Mouse (Mus musculus) gastrocnemius, postnatal 14 days (tissue): Measurements from ENCODE around the gene Msh4. TPM values are rescaled to one million over a fixed set of nuclear protein-coding genes. Genes with fewer than 3 reads are reported as not detected.
A peak's percentile ranks its signal among the peaks of the same experiment; 100 is the strongest.

Source experiments
- DNase-seq: peaks from one replicate; pipeline ENCODE4 v3.0.0; 2021; ENCODE audit warnings: mixed read lengths
- intact Hi-C: fragments of 180-260 bp; cut with DNase I; formaldehyde crosslinking; loops from one replicate; pipeline ENCODE4 v1.15.1; 2025; ENCODE audit warnings: low total_unique reads
- long read RNA-seq, 2 experiments: library from polyadenylated mRNA; stranded (forward); transcript quantifications; one replicate each; pipeline ENCODE4 v2.0.0; 2021
- total RNA-seq, 2 experiments: library from RNA; stranded (reverse); gene quantifications; 2 replicates each; pipeline ENCODE4 v1.2.3; 2021

Gene Msh4
- total RNA-seq = under 1 TPM; 0.09 to 0.10 TPM
- long read RNA-seq, experiment 1 = 0 reads
- long read RNA-seq, experiment 2 = 0 reads

DNA sequence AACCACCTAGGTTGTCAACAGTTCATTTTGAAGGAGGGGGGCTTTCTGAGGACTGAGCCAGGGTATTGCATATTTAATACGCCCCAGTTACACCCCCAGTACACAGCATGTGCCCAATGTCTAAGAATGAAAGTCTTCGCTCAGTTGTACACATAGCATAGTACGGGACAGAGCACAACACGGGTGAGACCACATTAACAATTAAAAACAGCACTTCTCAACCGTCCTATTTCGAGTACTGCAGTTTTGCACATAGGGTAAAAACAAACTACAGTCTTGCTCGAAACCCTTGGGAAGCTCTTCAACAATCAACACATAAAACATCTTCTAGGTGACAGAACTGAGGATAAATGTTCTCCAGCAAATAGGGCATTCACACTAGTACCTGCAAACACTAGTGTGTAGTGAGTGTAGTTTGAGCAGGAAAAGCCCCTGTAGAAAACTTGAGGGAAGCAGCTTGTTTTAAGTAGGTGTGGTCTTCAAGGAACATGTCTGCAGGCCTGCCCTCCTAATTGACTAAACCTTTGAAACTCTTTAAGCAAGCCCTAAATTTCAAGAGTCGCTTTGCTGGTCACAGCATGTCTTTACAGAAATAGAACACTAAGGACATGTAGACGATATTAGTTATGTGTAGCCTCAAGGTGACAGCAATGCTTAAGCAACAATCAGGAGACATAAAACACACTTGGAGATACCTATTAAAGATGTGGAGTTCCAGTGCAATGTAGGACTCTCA, at the start of gene Msh4:
Gene Msh4, minus strand, starts transcription at position 3 of the 736 bp plus-strand sequence.
- DNase-seq = no peak
- intact Hi-C loops = no loop called here

DNA sequence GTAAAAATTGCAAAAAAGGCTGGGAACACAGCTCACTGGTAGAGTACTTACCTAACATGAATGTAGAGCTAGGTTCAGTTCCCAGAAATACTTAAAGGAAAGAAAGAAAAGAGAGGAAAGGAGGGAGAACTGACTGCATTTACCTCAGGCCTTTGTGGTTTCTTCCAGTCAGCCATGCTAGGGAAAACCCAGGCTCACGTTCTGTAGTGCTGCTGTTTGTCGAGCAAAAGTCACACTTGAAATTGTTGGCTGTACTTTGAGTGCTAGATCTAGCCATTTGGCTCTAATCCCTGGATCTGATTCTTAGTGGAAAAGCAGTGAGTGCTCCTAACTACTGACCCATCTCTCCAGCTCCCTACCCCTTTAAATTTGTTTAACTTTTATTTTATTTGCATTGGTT, 42.2 kb upstream of the Msh4 start:
- intact Hi-C loops = no loop called here
- no peak for DNase-seq

DNA sequence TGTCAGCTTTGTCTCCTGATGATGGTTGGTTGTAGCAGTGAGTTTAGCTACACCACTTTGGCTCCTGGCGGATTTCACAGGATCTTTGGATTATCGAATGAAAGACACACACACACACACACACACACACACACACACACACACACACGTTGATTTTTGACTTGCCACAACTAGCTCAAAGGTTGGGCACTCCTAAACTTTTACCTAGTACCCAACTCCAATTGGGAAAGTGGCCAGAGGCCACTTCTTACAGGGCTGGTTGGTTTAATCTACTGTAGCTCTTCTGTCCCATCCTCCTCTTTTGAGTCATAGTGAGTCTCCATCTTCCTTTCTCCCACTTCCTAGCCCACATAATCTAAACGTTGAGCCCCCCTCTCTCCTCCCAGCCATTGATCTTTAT, 41.3 kb upstream of the Msh4 start:
- intact Hi-C loops = no loop called here
- no peak for DNase-seq

DNA sequence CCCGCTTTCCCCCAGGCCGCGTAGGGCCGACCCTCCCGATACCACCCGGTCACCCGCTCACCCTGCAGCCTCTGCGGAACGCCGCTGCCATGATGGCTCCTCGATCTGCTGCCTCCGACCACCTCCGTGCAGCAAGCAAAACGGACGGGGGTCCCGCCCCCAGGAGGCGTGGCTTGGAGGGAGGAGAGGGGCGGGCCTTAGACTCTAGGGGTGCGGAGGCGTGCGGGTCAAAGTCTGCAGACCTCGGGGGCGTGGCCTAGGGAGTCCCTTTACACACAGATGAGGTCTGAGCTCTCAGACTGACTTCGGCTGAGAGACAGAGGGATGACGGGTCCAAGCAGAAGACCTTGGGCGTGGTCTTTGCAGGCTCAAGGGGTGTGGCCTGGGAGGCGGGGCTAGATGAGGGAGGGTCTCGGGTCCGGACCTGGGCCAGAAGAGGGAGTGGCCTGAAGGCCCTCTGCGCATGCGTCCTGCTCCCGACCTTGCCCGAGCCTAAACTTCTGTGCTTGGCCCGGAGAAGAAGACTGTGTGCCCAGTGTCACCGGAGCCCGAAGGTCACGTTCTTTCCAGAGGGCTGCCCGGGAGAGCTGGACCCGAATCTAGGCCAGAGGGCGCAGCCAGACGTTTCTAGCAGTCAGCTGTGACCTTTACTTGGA, 38.5 kb upstream of the Msh4 start, which contains the start of gene Acadm:
Gene Acadm, minus strand, starts transcription at position 298 of the 656 bp plus-strand sequence.
- peak; percentile 99 for DNase-seq
- intact Hi-C loops = no loop called here

DNA sequence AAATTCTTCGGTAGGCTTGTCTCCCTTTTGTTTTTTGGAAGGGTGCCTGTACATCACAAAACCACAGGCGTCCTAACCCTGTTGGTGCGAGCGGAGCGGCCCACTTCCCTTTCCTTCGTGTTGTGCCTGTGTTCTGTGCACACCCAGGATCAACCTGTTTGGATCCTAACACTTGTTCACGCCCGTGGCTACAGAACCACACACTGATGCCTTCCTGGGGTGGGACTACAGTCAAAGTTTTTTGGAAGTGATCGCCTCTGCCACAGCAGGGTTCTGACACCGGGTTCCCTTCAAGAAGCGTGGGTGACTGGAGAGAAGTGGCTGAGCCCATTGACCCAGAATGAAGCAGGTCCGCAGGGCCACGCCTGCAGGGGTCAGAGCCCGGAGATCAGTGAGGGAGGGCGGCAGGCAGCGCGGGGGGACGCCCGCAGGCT, 38.0 kb upstream of the Msh4 start:
- intact Hi-C loops = no loop called here

DNA sequence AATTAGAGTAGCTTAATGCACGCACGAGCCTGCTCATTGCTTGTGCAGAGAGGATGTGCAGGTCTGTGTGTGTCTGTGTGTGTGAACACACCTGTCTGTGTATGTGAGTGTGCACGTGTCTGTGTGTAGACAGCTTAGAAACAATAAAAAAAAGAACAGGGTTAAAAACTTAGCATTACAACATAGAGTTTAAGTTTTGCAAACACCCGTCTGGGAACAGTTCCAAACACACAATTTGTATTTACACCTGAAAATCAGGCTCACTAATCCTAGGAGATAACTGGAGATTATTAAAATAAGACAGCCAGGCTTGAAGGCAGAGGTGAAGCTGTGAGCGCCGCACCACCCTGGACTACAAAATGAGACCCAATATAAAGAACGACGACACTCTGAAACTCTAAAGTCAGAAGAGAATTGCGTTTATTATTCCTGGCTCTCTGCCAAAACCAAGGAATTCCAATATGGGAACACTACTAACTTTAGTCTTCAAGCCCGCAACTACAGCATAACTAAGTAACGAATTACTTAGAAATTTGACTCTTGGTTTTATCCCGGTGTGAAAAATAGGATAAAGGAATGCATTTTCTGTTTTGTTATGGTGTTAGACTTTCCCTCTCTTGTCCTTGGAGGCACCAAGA, 37.2 kb upstream of the Msh4 start:
- intact Hi-C loops = no loop called here
- no peak for DNase-seq

More for the DNA sequence above, 38.0 kb upstream of the Msh4 start:
- no peak for DNase-seq

DNA sequence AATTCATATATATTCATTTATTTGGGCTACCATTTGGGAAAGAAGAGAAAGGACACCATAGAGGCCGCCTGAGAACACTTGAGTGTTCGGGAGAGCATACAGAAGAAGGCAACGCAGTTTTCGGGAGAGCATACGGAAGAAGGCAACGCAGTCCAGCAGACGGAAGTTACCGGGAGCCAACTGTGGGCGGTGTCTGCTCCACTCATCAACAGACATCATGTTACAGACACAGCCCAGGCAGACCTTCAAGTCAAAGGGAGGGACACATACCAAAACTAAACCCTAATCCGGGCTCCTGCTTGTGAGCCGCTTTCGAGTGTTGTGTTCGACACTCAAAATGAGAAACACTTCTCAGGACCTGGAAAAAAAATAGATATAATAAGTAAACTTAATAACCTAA, 35.7 kb upstream of the Msh4 start:
- intact Hi-C loops = no loop called here
- DNase-seq = peak; percentile 11

DNA sequence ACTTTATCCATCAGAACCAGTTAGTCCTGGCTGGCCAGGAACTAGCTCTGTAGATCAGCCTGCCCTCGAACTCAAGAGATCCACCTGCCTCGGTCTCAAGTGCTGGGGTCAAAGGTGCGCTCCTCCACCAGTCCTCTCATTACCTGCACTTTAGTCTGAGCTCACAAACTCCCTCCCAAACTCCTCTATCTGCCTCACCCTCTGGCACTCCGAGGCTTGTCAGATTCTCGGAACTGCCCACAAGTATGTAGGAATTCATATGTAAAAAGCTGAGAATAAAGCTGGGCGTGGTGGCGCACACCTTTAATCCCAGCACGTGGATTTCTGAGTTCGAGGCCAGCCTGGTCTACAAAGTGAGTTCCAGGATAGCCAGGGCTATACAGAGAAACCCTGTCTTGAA, 34.5 kb upstream of the Msh4 start:
- intact Hi-C loops = no loop called here

DNA sequence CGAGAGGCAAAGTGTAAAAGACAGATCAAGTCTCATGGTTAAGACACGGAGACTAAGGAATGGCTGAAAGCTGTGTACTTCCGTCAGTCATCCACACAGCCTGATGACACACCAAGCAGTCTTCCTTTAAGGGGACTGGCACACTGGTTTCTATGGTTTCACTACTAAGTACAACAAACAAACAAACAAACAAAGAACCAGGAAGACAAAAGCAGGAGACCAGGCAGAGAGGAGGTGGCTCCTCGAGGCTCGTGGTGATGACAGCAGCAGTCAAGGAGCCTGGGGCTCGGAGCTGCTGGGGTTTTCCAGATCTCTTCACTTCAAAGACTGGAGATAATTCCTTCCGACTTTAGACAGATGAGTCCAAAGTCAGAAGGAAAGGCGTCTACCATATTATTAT, 34.1 kb upstream of the Msh4 start:
- no peak for DNase-seq
- intact Hi-C loops = no loop called here

More for the DNA sequence above, 34.5 kb upstream of the Msh4 start:
- DNase-seq = no peak

DNA sequence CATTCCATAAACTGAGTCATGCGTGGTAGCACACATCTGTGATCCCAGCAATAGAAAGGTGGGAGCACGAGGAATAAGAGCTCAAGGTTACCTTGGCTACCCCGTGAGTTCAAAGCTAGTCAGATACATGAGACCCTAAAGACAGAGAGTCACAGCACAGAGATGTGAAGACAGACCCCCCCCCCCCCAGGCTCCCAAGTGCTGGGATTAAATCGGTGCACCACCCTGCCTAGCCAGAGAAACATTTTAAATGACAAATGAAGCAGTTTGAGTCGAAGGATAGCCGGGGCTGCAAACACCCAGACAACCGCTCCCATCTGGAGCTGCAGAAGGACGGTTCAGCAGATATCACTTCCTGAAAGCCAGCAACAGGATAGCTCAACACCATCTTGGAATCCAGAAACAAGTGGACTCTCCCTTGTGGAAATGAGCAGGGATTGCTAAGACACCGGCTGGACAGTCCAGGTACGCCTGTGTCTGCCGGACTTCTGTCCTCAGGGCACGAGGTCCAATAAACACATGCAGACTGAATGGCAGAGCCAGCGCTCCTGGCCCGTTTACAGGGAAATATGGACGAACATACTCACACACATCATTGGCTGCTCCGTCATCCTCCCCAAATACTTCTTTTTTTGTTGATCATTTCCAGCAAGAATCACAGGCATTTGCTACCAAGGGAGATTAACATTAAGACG, 31.3 kb upstream of the Msh4 start:
- intact Hi-C loops = no loop called here
- no peak for DNase-seq

DNA sequence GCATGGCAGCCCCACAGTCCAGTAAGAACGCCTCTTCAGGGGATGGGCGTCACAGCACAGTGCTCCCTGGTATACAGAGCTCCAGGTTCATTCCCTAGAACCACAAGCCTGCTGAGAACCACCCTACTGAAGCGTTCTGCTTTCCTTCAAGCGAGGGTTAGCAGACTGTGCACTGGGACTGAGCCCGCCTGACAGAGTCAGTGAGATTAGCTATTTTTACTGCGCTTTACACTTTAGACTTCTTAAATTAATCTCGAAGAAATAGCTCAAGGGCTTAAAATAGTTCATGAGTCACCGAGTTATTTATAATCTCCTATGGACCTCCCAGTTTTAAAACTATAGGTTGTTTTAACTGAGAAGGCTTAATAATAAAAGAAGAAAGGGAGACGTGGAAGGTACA, 29.9 kb upstream of the Msh4 start:
- intact Hi-C loops = no loop called here
- no peak for DNase-seq

DNA sequence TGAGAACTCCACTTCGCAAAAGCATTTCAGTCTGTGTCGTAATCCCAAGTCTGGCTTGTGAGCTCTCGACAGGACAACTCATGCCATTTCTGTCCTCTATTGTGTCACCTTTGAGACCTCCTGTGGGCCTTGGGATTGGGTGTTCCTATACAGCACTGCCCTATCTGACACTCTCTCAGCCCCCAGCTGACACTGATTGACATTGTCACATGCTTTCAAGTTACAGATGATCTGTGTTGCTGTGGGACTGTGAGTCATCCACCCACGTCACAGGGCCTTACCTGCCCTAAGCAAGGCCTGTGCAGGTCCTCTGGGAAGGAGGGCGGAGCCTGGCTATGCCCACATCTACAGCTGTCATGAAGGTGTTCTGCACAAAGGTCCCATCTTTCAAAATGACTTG, 26.5 kb upstream of the Msh4 start:
- DNase-seq = no peak
- intact Hi-C loops = no loop called here

DNA sequence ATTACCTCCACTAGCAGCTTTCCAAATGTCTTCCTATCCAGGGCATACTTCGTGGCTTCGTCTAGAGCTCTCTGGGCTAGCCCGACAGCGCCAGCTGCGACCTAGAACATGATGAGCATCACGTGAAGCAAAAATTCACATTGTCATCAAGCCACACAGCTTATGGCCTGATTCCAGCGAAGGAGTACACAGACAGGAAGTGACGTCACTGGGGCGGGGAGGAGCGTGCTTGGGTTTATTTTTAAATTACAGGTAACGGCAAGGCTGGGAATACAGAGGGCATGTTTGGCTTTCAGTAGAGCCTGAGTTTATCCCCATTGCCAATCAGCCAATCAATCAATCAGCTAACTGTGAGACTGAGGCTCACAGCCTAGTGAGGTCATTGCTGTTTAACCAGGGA, 23.6 kb upstream of the Msh4 start:
- intact Hi-C loops = no loop called here
- DNase-seq = no peak

DNA sequence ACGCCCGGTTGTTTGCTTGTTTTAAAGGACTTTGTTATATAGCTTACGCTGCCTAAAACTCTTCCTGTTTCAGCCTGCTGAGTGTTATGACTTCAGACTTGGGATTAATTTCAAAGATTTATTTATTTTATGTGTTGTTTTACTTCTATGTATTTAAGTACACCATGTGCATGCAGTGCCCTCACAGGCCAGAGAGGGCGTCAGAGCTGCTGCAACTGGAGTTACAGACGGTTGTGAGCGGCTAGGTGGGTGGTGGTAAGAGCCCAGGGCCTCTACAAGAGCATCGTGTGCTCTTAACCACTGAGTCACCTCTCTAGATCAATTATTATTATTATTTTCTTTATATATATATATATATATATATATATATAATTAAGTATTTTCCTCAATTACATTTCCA, 20.4 kb upstream of the Msh4 start:
- intact Hi-C loops = no loop called here
- DNase-seq = no peak

DNA sequence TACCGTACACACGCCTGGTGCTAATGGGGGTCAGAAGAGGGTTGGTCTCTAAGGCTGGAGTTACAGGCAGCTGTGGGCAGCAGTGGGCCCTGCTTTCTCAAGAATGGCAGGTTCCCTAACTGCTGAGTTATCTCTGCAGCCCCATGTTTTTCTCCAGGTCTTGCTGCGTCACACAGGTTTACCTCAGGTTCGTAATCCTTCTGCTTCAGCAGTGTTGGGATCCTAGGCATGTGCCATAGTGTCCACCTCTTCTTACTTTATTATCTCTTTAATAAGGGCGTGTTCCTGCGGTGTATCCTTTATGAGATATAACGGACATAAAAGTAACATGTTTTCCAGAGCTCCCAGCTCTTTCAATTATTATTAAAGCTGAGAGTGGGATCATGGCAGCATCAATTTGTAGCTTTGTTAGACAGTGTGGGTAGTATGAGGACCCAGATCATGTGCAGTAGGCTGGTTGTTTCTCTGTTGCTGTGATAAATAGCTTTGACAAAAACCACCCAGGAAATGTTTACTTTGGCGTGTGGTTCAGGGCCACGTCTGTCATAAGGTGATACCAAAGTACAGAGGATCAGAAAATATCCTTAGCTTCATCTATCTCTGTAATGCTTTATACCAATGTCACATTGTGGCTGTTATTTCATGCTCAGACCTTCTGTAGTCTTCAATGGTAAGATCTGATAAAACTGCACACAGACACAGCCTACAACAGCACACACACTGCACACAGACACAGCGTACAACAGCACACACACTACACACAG, 15.4 kb upstream of the Msh4 start:
- no peak for DNase-seq
- intact Hi-C loops = no loop called here

DNA sequence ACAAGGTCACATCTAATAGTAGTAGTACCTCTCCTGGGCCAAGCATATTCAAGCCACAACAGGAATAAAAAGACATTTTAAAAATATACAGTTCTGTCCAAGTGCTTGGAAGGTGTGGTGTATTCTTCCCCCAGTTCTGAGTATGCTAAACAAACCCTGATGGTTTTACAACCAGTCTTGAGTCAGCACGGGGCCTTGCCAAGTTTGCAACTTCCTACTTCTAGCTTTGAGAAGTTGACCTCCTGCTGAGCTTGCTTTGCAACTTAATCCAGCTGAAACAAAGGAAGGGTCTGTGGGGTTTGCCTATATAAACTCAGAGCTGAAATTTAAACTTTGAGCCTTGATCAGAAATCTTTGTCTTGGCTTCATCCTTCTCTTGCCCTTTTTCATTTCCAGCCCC, 11.3 kb upstream of the Msh4 start:
- intact Hi-C loops = no loop called here
- no peak for DNase-seq

DNA sequence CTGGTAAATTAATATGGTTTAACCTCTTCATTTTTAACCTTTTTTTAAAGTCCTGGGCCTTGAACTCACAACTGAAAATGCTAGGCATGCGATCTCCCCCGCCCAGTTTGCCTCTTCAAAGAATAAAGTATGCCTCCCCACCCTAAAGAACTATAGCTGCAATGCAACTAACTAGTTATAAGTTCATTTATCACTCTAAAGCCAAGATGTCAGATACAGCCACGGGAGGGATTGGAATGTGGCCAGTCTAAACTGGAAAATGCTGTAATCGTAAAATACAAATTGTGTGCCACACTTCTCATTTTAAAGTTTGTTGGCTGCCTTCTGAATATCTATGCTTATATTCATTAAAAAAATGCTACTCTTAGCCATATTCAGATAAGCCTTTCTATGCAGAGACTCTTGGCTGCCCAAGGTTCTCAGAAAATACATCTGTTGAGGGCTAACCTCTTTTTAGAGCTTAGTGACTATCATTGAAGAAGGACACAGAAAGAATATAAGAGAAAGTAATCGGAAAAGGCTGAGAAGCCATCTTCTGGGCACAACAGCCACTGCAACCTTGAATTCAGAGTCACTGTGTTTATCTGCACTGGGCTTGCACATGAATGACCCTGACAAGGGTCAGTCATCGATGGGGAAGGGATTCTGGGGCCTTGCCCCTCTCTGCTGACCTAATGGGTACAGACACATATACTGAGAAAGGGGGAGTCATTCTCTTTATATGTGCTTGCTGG, 7.7 kb upstream of the Msh4 start:
- no peak for DNase-seq
- intact Hi-C loops = no loop called here

DNA sequence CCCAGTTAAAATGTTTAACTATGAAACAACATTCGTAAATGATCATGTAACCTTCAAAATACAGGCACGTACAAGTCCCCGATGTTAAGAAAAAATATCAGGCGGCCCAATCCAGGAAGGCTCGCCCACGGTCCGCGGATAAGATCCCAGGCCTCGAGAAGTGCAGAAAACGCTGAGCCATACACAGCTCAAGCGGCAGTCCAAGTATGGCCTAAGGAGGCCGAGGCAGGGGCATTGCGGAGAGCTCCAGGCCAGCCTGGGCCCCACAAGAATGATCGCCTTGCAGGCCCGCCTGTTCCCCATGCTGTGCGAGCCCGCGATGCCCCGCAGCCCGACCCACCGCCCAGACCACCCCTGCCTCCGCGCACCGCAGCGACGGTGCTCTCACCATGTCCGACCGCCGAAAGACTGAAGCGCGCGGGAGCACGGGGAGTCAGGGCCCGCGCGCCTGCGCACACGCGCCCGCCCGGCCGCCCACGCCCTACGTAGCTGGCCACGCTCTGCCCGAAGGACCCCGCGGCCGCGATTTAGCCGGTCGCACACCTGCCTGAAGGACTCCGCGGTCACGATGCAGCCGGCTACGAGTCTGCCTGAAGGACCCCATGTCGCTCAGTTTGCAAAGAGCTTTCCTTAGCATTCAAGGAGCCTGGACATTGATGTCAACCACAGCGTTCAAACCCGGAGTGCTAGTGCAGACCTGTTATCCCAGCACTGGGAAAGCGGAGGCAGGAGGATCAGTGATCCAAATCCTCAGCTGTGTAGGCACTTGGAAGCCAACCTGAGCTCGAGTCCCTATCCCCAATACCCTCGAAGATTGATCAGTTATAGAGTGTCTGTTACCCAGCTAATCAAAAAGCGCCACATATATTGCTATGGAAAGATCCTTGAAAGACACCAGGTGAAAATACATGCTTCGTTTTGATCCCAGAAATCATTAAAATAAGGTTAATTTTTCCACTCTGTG, 6.9 kb upstream of the Msh4 start, which contains the start of gene Rabggtb:
Gene Rabggtb, minus strand, starts transcription at position 464 of the 964 bp plus-strand sequence.
- peak; percentile 94 for DNase-seq
- intact Hi-C loops = no loop called here
